In genomic region chr19:36696601-36697122, GRCm38 (mm10) we compare ENCODE assay signal across 8 mouse cellular contexts. TPM values are rescaled to one million over a fixed set of nuclear protein-coding genes. Genes with fewer than 3 reads are reported as not detected.
A peak's percentile ranks its signal among the peaks of the same experiment; 100 is the strongest.
DNase-seq lines count a peak whose midpoint lies in the region; ATAC-seq lines count a peak whose summit lies in the region.

No protein-coding gene starts in this region.

- ATAC-seq in lung, embryonic 16.5 days (ENCODE audit: low read depth) = peak; percentile 75
- peak; percentile 79 for ATAC-seq in heart, embryonic 16.5 days (replicated peaks; ENCODE audit: extremely low read depth, insufficient read depth, low FRiP score)
- ATAC-seq in stomach, embryonic 14.5 days (ENCODE audit: insufficient number of reproducible peaks, insufficient read depth, low FRiP score, low read depth) = 0 out of 2 replicates have a peak, but pooled peaks have one; percentile 49

- no peaks in the 10 kb centered on the region for H3K36me3 ChIP-seq in lung, embryonic 16.5 days (ENCODE audit: control insufficient read depth, insufficient read depth, low read length)
- no peaks in the 10 kb centered on the region for H3K36me3 ChIP-seq in heart, embryonic 16.5 days (ENCODE audit: control insufficient read depth, insufficient read depth)
- H3K36me3 ChIP-seq in stomach, embryonic 14.5 days (ENCODE audit: control insufficient read depth, insufficient read depth, low read length) = no peaks in the 10 kb centered on the region

- no peaks in the 10 kb centered on the region for H3K27me3 ChIP-seq in lung, embryonic 16.5 days (ENCODE audit: control insufficient read depth, insufficient read depth, low read depth, low read length)
- no peaks in the 10 kb centered on the region for H3K27me3 ChIP-seq in heart, embryonic 16.5 days (ENCODE audit: control insufficient read depth, insufficient read depth, low read length)
- H3K27me3 ChIP-seq in stomach, embryonic 14.5 days (ENCODE audit: control insufficient read depth, insufficient read depth, low read length) = no peaks in the 10 kb centered on the region

- H3K9me3 ChIP-seq in lung, embryonic 16.5 days (ENCODE audit: control insufficient read depth, low read length) = no peaks in the 10 kb centered on the region
- H3K9me3 ChIP-seq in heart, embryonic 16.5 days (replicated peaks; ENCODE audit: control insufficient read depth, low read length) = peaks cover 6% of the 10 kb centered on the region
- H3K9me3 ChIP-seq in stomach, embryonic 14.5 days (ENCODE audit: control insufficient read depth, low read depth, low read length) = no peaks in the 10 kb centered on the region

- peak overlapping the region; percentile 36; the same call in 1 of the 2 replicates for H3K9ac ChIP-seq in lung, embryonic 16.5 days (ENCODE audit: low read length)
- H3K9ac ChIP-seq in heart, embryonic 16.5 days (ENCODE audit: low read length) = peak overlapping the region; percentile 34
- no peak overlapping the region for H3K9ac ChIP-seq in stomach, embryonic 14.5 days (replicated peaks; ENCODE audit: low read depth, low read length)

- peaks cover 30% of the 10 kb centered on the region for H3K4me1 ChIP-seq in lung, embryonic 16.5 days (replicated peaks; ENCODE audit: control insufficient read depth, insufficient read depth, low read length)
- H3K4me1 ChIP-seq in heart, embryonic 16.5 days (ENCODE audit: control insufficient read depth, insufficient read depth, low read length) = peaks cover 37% of the 10 kb centered on the region
- peaks cover 14% of the 10 kb centered on the region for H3K4me1 ChIP-seq in stomach, embryonic 14.5 days (ENCODE audit: control insufficient read depth, insufficient read depth, low read length)

- no peak for DNase-seq in lung, postnatal 25 days (ENCODE audit: low spot score)
- DNase-seq in kidney, postnatal 10 days = peak; percentile 49
- DNase-seq in gastrocnemius, postnatal 25 days = no peak
- no peak for DNase-seq in thymus, postnatal 0 days (ENCODE audit: low spot score)
- DNase-seq in cerebellum, postnatal 14 days = no peak

- WGBS in lung, embryonic 16.5 days = 20% methylated on average over 7 of the region's 7 CpGs
- 17% methylated on average over 7 of the region's 7 CpGs for WGBS in heart, embryonic 16.5 days
- 69% methylated on average over 7 of the region's 7 CpGs for WGBS in stomach, embryonic 14.5 days

- H3K4me2 ChIP-seq in lung, embryonic 16.5 days (ENCODE audit: low read depth, low read length) = no peak overlapping the region
- peak overlapping the region; percentile 16; the same call in 1 of the 2 replicates for H3K4me2 ChIP-seq in heart, embryonic 16.5 days (ENCODE audit: low read depth, low read length)
- H3K4me2 ChIP-seq in stomach, embryonic 14.5 days (replicated peaks; ENCODE audit: low read depth, low read length) = no peak overlapping the region

- no peak overlapping the region for H3K4me3 ChIP-seq in lung, embryonic 16.5 days (ENCODE audit: low read length)
- H3K4me3 ChIP-seq in heart, embryonic 16.5 days (ENCODE audit: low read length) = no peak overlapping the region
- no peak overlapping the region for H3K4me3 ChIP-seq in stomach, embryonic 14.5 days (ENCODE audit: low read depth, low read length)

- peak overlapping the region; percentile 91 for H3K27ac ChIP-seq in lung, embryonic 16.5 days (ENCODE audit: low read length)
- peak overlapping the region; percentile 93 for H3K27ac ChIP-seq in heart, embryonic 16.5 days (ENCODE audit: low read length)
- peak overlapping the region; percentile 74; the same call in 1 of the 2 replicates for H3K27ac ChIP-seq in stomach, embryonic 14.5 days (ENCODE audit: low read length)

RNA-seq across cellular contexts. Expression of gene Ppp1r3c, which starts 39.8 kb away (rescaled TPM):
- polyA plus RNA-seq in lung, embryonic 16.5 days (2015; fragmentation: Nextera tagmentation; extraction: Ambion mirVana) = 97.2 and 105 TPM in 2 replicates
- 105 and 117 TPM in 2 replicates for polyA plus RNA-seq in heart, embryonic 16.5 days (2015; fragmentation: Nextera tagmentation; extraction: Ambion mirVana)
- polyA plus RNA-seq in stomach, embryonic 14.5 days (2014; fragmentation: Nextera tagmentation; extraction: Ambion mirVana) = 21.9 and 29.8 TPM in 2 replicates
- 100 to 1,000 TPM; 219 to 491 TPM for total RNA-seq in gastrocnemius, postnatal 25 days (2021)
- 2.1 TPM in 2 replicates for polyA plus RNA-seq in thymus, postnatal 0 days (2015; fragmentation: Nextera tagmentation; extraction: Ambion mirVana)
